Mouse (Mus musculus) liver, postnatal 0 days (tissue): ENCODE data around the gene Vwa8.

Experiments used
- CTCF ChIP-seq: sonication (generic); IDR thresholded peaks from 2 replicates; pipeline ENCODE4 v1.5.1; 2016; ENCODE audit warnings: antibody characterized with exemption, low read depth
- EP300 ChIP-seq: IDR thresholded peaks from 2 replicates; pipeline ENCODE4 v1.6.1; 2016; ENCODE audit warnings: antibody characterized with exemption, low read depth, mild to moderate bottlenecking

- TF ChIP-seq EP300: no peak
- TF ChIP-seq CTCF: peak; percentile 90
Observed at GRCm38 (mm10) chr14:79106655-79107515, 258.0 kb downstream of the Vwa8 start.
